Mouse (Mus musculus) small intestine, adult 2 months (tissue): ENCODE measurements at regions not wholly inside any gene's neighbourhood (a gene's known extent, or its start where the extent isn't known, plus 50 kb on each side); places are given as distances from the start of the nearest gene placed in this dataset.

Experiments used
- CTCF ChIP-seq: fragments of 200-500 bp; IDR thresholded peaks from 2 replicates; pipeline ENCODE4 v1.5.1; 2012; ENCODE audit warnings: low read depth, mild to moderate bottlenecking, control low read depth, inconsistent platforms, low read length, moderate library complexity, mixed read lengths; ENCODE audit not compliant: insufficient replicate concordance, insufficient read length; ENCODE audit errors: extremely low read depth
- POLR2A ChIP-seq: fragments of 200-500 bp; IDR thresholded peaks from 2 replicates; pipeline ENCODE4 v1.6.1; 2012; ENCODE audit warnings: low read depth, mild to moderate bottlenecking, control low read depth, inconsistent platforms, low read length, moderate library complexity

- TF ChIP-seq CTCF: no peak
- TF ChIP-seq POLR2A: no peak
Observed at GRCm38 (mm10) chr19:59624288-59624795, 166.2 kb downstream of the Emx2 start.
